Mouse (Mus musculus) forelimb bud, embryonic 11.5 days (tissue): ENCODE measurements at regions not wholly inside any gene's neighbourhood (a gene's known extent, or its start where the extent isn't known, plus 50 kb on each side); places are given as distances from the start of the nearest gene placed in this dataset.
A peak's percentile ranks its signal among the peaks of the same experiment; 100 is the strongest.

Experiments
- DNase-seq: peaks from one replicate; pipeline ENCODE4 v3.0.0-alpha.2; 2012; ENCODE audit warnings: low read depth, low spot score

DNA sequence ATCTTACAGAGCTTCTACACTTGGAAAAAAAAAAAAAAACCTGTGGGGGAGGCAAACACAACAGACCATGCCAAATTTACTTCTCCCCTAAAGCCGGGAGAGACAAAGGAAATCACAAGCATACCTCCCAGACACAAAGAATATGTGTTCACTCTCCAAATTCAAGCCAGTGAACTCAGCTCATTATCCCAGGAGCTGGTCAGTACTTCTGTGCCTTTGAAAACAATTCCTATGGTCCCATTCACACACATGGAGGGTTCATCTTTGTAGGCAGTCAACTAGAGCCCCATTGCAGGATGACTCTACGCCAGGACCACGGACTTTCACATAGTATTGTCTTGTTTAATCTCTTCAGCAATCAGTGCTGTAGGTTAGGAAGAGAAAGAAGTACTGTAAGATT is 89.0 kb upstream of the Id4 start:
- DNase-seq: no peak

DNA sequence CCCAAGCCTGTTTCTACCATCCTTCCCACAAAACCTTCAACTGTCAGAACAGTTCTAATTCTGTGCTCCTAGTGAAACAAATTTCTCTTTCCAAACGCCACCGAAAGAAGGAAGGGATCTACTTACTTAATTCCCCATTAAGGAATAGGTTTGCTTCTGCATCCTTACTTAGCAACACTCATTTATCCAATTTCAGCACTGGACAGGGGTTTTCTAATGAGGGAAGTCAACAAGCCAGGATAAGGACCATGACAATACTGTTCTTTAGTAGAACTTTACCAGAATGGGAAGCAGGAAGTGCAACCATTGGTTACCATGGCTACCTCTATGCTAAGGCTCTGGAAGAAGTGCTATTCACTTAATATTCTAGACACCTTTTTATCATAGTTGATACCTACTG is 68.6 kb upstream of the Id4 start:
- peak; percentile 8 for DNase-seq

DNA sequence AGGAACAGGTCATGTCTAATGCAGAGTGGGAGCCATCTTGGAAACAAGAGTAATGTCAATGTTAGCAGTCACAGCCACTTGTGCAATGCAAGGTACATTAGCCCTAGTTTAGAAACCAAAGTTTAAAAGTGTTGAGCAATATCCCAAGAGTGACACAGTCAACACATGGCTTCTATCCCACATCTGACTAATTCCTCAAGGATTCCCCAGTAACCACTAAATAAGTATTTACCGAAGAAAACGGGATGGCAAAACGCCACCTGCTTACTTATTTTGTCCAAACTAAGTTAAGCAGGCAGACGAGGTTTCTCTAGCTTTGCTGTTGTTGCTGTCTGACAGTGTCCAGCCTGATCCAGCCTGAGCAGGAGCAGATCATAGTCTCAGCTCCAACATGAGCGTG is 67.1 kb upstream of the Id4 start:
- DNase-seq: no peak

DNA sequence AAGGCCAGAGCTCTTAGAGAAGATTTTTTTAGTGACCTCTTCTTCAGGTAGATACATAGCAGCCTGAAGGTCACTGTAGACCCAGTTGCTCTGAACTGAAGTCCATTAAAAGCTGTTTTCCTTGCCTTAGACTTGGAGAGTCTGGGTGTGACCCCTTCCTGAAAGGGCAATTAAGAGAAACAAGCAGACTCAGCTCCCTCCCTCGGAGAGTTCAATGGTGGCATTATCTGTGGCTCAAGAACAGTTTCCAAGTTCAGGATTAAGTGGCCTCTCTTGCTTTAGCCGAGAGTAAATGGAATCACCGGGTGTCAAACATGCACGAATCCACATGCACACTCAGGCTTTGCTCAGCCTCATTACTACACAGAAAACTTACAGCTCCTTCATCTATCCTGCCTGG is 53.2 kb upstream of the Id4 start:
- no peak for DNase-seq
